Mouse (Mus musculus): ENCODE measurements around the gene Sh3bgrl3. TPM values are rescaled to one million over a fixed set of nuclear protein-coding genes. Genes with fewer than 3 reads are reported as not detected.
"Not testable (repeated sequence)": the region's sequence is repeated elsewhere in the genome, so short reads cannot be mapped to it uniquely, and the experiment has no call there.

Sh3bgrl3 gene
- 308 and 312 TPM in 2 replicates for polyA plus RNA-seq (2014; fragmentation: Nextera tagmentation; extraction: Ambion mirVana)

GRCm38 (mm10) chr4:134128221-134128982 lies at the start of gene Sh3bgrl3:
Gene Sh3bgrl3, minus strand, starts transcription at chr4:134128789.
- DNase-seq (ENCODE audit: low spot score, missing footprints) = peak; percentile 98
- H3K36me3 ChIP-seq (ENCODE audit: control insufficient read depth, insufficient read depth, low read length) = no peaks in the 10 kb centered on the region
- H3K9ac ChIP-seq (ENCODE audit: low read length) = peak within 1 kb of the TSS; percentile 89
- WGBS = under 1% methylated on average over 45 of the region's 50 CpGs
- peaks cover 13% of the 10 kb centered on the region for H3K4me1 ChIP-seq (ENCODE audit: control insufficient read depth, insufficient read depth, low read length)
- H3K4me2 ChIP-seq = peak within 1 kb of the TSS; percentile 92
- H3K9me3 ChIP-seq (ENCODE audit: control insufficient read depth, low read length) = no peaks in the 10 kb centered on the region
- peak; percentile 96 for ATAC-seq (ENCODE audit: low FRiP score)
- peak within 1 kb of the TSS; percentile 57 for H3K27ac ChIP-seq (ENCODE audit: low read depth, low read length)
- H3K4me3 ChIP-seq (ENCODE audit: low read depth, low read length) = peak within 1 kb of the TSS; percentile 86
- no peaks in the 10 kb centered on the region for H3K27me3 ChIP-seq (ENCODE audit: control insufficient read depth, insufficient read depth, low read length)

DNA sequence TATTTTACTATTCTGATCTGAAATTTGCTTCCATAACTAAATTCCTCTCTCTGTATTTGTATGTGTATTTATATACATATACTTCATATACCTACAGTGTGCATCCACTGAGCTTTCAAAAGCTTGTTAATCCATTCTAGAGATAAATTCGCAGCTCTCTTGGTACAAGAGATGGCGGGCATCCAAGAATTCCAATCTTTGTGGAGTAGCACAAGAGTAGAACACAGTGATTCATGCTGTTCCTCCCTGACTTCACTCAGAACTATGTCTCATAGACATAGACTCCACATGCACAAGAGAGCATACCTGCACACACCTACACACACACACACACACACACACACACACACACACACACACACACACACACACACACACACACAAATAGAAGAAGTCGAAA lies 43.8 kb upstream of the Sh3bgrl3 start:
- ATAC-seq (ENCODE audit: low FRiP score) = no peak
- H3K9ac ChIP-seq (ENCODE audit: low read length) = no peak overlapping the region
- H3K27ac ChIP-seq (ENCODE audit: low read depth, low read length) = no peak overlapping the region
- no peak overlapping the region for H3K4me3 ChIP-seq (ENCODE audit: low read depth, low read length)
- no peak overlapping the region for H3K4me2 ChIP-seq
- H3K9me3 ChIP-seq (ENCODE audit: control insufficient read depth, low read length) = no peaks in the 10 kb centered on the region
- H3K36me3 ChIP-seq (ENCODE audit: control insufficient read depth, insufficient read depth, low read length) = no peaks in the 10 kb centered on the region
- H3K27me3 ChIP-seq (ENCODE audit: control insufficient read depth, insufficient read depth, low read length) = no peaks in the 10 kb centered on the region
- 82% methylated on average over 3 of the region's 3 CpGs for WGBS
- no peak for DNase-seq (ENCODE audit: low spot score, missing footprints)
- no peaks in the 10 kb centered on the region for H3K4me1 ChIP-seq (ENCODE audit: control insufficient read depth, insufficient read depth, low read length)

DNA sequence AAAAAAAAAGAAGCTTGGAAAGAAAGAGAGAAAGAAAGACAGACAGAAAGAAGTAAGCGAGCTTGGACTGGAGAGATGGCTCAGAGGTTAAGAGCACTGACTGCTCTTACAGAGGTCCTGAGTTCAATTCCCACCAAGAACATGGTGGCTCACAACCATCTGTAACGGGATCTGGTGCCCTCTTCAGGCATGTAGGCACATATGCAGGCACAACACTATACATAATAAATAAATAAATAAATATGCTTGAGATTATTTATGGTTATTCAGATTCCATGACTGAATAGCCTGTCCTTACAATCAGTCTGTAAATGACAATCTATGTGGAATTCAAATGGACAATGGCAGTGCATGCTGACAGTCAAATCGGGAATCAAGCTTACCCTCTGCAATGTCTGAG lies 38.3 kb upstream of the Sh3bgrl3 start:
- no peak overlapping the region for H3K4me3 ChIP-seq (ENCODE audit: low read depth, low read length)
- no peaks in the 10 kb centered on the region for H3K36me3 ChIP-seq (ENCODE audit: control insufficient read depth, insufficient read depth, low read length)
- 94% methylated on average over 3 of the region's 3 CpGs for WGBS

DNA sequence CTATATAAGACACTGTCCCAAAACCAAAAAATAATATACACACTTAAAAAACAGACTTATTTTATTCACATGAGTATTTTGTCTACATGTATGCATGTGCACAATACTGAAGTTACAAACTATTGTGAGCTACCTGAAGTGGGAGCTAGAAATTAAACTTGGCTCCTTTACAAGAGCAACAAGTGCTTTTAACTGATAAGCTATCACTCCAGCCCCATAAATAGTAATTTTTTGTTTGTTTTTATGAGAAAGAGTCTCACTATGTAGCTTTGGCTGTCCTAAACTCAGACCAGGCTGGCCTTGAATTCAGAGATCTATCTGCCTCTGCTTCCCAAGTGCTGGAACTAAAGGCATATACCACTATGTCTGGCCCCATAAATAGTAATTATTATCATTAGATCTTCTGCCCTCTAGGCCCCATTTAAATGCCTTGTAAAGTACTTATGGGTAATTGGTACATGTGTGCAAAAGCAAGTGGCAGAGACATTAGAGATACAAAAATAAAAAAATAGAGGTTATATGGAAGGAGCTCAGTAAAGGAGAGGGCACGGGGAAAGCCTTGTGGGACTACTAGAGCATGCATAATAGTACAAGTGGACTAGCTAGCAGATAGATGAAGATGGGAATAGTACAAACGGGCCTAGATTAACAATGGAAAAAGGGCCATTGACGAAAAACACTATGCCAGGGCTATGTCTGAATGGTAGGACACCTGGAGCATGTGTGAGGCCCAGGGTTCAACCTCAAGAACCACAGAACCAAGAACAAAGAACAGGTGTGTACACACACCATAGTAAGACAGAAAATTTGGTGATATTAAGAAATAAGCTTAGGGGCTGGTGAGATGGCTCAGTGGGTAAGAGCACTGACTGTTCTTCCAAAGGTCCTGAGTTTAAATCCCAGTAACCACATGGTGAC lies 37.2 kb upstream of the Sh3bgrl3 start:
- H3K9ac ChIP-seq (ENCODE audit: low read length) = no peak overlapping the region
- H3K4me3 ChIP-seq (ENCODE audit: low read depth, low read length) = no peak overlapping the region
- no peak overlapping the region for H3K27ac ChIP-seq (ENCODE audit: low read depth, low read length)
- no peak for ATAC-seq (ENCODE audit: low FRiP score)
- peak; percentile 65 for DNase-seq (ENCODE audit: low spot score, missing footprints)
- H3K4me2 ChIP-seq = no peak overlapping the region
- no peaks in the 10 kb centered on the region for H3K4me1 ChIP-seq (ENCODE audit: control insufficient read depth, insufficient read depth, low read length)
- no peaks in the 10 kb centered on the region for H3K36me3 ChIP-seq (ENCODE audit: control insufficient read depth, insufficient read depth, low read length)
- WGBS = 92% methylated on average over 3 of the region's 3 CpGs
- H3K27me3 ChIP-seq (ENCODE audit: control insufficient read depth, insufficient read depth, low read length) = no peaks in the 10 kb centered on the region
- no peaks in the 10 kb centered on the region for H3K9me3 ChIP-seq (ENCODE audit: control insufficient read depth, low read length)

More for the DNA sequence above, 38.3 kb upstream of the Sh3bgrl3 start:
- ATAC-seq (ENCODE audit: low FRiP score) (no peak), DNase-seq (ENCODE audit: low spot score, missing footprints) (no peak)
- no peak overlapping the region for H3K4me2 ChIP-seq
- no peak overlapping the region for H3K9ac ChIP-seq (ENCODE audit: low read length)
- no peaks in the 10 kb centered on the region for H3K27me3 ChIP-seq (ENCODE audit: control insufficient read depth, insufficient read depth, low read length)
- no peak overlapping the region for H3K27ac ChIP-seq (ENCODE audit: low read depth, low read length)
- H3K9me3 ChIP-seq (ENCODE audit: control insufficient read depth, low read length) = no peaks in the 10 kb centered on the region
- no peaks in the 10 kb centered on the region for H3K4me1 ChIP-seq (ENCODE audit: control insufficient read depth, insufficient read depth, low read length)

GRCm38 (mm10) chr4:134165024-134165423 lies 36.4 kb upstream of the Sh3bgrl3 start:
- ATAC-seq (ENCODE audit: low FRiP score) = no peak
- Histone ChIP-seq H3K4me1 (ENCODE audit: control insufficient read depth, insufficient read depth, low read length) (no peaks in the 10 kb centered on the region), H3K9ac (ENCODE audit: low read length) (no peak overlapping the region), H3K36me3 (ENCODE audit: control insufficient read depth, insufficient read depth, low read length) (no peaks in the 10 kb centered on the region), H3K9me3 (ENCODE audit: control insufficient read depth, low read length) (no peaks in the 10 kb centered on the region), H3K4me2 (no peak overlapping the region), H3K27me3 (ENCODE audit: control insufficient read depth, insufficient read depth, low read length) (no peaks in the 10 kb centered on the region), H3K27ac (ENCODE audit: low read depth, low read length) (no peak overlapping the region), H3K4me3 (ENCODE audit: low read depth, low read length) (no peak overlapping the region)
- 91% methylated on average over 6 of the region's 6 CpGs for WGBS
- peak; percentile 6 for DNase-seq (ENCODE audit: low spot score, missing footprints)

- Histone ChIP-seq H3K36me3 (ENCODE audit: control insufficient read depth, insufficient read depth, low read length) (no peaks in the 10 kb centered on the region), H3K27ac (ENCODE audit: low read depth, low read length) (no peak overlapping the region), H3K9me3 (ENCODE audit: control insufficient read depth, low read length) (no peaks in the 10 kb centered on the region), H3K4me2 (no peak overlapping the region), H3K27me3 (ENCODE audit: control insufficient read depth, insufficient read depth, low read length) (no peaks in the 10 kb centered on the region), H3K9ac (ENCODE audit: low read length) (no peak overlapping the region), H3K4me1 (ENCODE audit: control insufficient read depth, insufficient read depth, low read length) (no peaks in the 10 kb centered on the region), H3K4me3 (ENCODE audit: low read depth, low read length) (no peak overlapping the region)
- ATAC-seq (ENCODE audit: low FRiP score) (no peak), DNase-seq (ENCODE audit: low spot score, missing footprints) (no peak)
- WGBS = 84% methylated on average over 5 of the region's 6 CpGs
Observed at GRCm38 (mm10) chr4:134164591-134164990, 36.0 kb upstream of the Sh3bgrl3 start.

GRCm38 (mm10) chr4:134160071-134160470 lies 31.5 kb upstream of the Sh3bgrl3 start:
- not testable (repeated sequence) for H3K36me3 ChIP-seq (ENCODE audit: control insufficient read depth, insufficient read depth, low read length); H3K27ac ChIP-seq (ENCODE audit: low read depth, low read length); H3K27me3 ChIP-seq (ENCODE audit: control insufficient read depth, insufficient read depth, low read length); ATAC-seq (ENCODE audit: low FRiP score); H3K9me3 ChIP-seq (ENCODE audit: control insufficient read depth, low read length); H3K4me1 ChIP-seq (ENCODE audit: control insufficient read depth, insufficient read depth, low read length); H3K9ac ChIP-seq (ENCODE audit: low read length)
- H3K4me3 ChIP-seq (ENCODE audit: low read depth, low read length) = peak overlapping the region; percentile 40
- WGBS = 13% methylated on average over 27 of the region's 30 CpGs
- peak overlapping the region; percentile 53 for H3K4me2 ChIP-seq
- peak; percentile 93 for DNase-seq (ENCODE audit: low spot score, missing footprints)

GRCm38 (mm10) chr4:134158774-134159173 lies 30.2 kb upstream of the Sh3bgrl3 start:
- Histone ChIP-seq H3K27me3 (ENCODE audit: control insufficient read depth, insufficient read depth, low read length) (no peaks in the 10 kb centered on the region), H3K27ac (ENCODE audit: low read depth, low read length) (no peak overlapping the region), H3K4me3 (ENCODE audit: low read depth, low read length) (no peak overlapping the region), H3K9me3 (ENCODE audit: control insufficient read depth, low read length) (no peaks in the 10 kb centered on the region), H3K4me2 (no peak overlapping the region), H3K9ac (ENCODE audit: low read length) (no peak overlapping the region), H3K4me1 (ENCODE audit: control insufficient read depth, insufficient read depth, low read length) (no peaks in the 10 kb centered on the region), H3K36me3 (ENCODE audit: control insufficient read depth, insufficient read depth, low read length) (peaks cover 2% of the 10 kb centered on the region)
- DNase-seq (ENCODE audit: low spot score, missing footprints) (peak; percentile 78), ATAC-seq (ENCODE audit: low FRiP score) (no peak)
- 88% methylated on average over 6 of the region's 6 CpGs for WGBS

DNA sequence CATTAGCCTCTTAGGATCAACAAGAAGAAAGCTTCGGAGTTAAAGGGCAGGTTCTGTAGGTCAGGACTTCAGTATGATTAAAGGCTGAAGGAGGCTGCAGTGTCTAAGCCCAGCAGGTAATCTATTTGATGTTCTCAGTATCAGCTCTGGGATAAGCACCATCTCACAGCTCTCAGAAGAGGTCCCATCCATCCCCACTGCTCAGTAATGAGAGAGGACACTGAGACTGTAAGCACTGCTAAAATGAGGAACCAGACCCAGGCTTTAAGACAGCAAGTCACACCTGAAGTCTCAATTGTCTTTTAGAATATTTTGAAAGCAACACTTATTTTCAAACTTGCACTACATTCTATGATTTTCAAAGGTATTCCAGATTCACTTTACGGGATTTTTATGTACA lies 29.0 kb upstream of the Sh3bgrl3 start:
- Histone ChIP-seq H3K4me3 (ENCODE audit: low read depth, low read length) (no peak overlapping the region), H3K36me3 (ENCODE audit: control insufficient read depth, insufficient read depth, low read length) (peaks cover 5% of the 10 kb centered on the region), H3K27me3 (ENCODE audit: control insufficient read depth, insufficient read depth, low read length) (no peaks in the 10 kb centered on the region), H3K9ac (ENCODE audit: low read length) (no peak overlapping the region), H3K9me3 (ENCODE audit: control insufficient read depth, low read length) (no peaks in the 10 kb centered on the region), H3K27ac (ENCODE audit: low read depth, low read length) (no peak overlapping the region), H3K4me2 (no peak overlapping the region), H3K4me1 (ENCODE audit: control insufficient read depth, insufficient read depth, low read length) (no peaks in the 10 kb centered on the region)
- ATAC-seq (ENCODE audit: low FRiP score) (no peak), DNase-seq (ENCODE audit: low spot score, missing footprints) (no peak)
- 82% methylated on average over 2 of the region's 2 CpGs for whole genome bisulfite sequencing
